Mouse (Mus musculus) lung, postnatal 0 days (tissue): ENCODE measurements at regions not wholly inside any gene's neighbourhood (a gene's known extent, or its start where the extent isn't known, plus 50 kb on each side); places are given as distances from the start of the nearest gene placed in this dataset.

Experiments
- ATAC-seq: fragments of 200-750 bp; cut with Nextera tagmentation; 2 replicates; pipeline ENCODE4 v1.8.0; 2017; ENCODE audit warnings: moderate library complexity
- DNase-seq: peaks from one replicate; pipeline ENCODE4 v3.0.0-alpha.2; 2016; ENCODE audit warnings: low spot score
- H3K27ac ChIP-seq: fragments of 300-500 bp; sonication (generic); 2 replicates; pipeline ENCODE4 v1.5.1; 2014; ENCODE audit warnings: antibody characterized with exemption, mild to moderate bottlenecking, low read length, mixed read lengths
- H3K27me3 ChIP-seq: fragments of 300-500 bp; sonication (generic); replicated peaks from 2 replicates; pipeline ENCODE4 v1.6.1; 2014; ENCODE audit warnings: low read length, mixed read lengths; ENCODE audit not compliant: insufficient read depth
- H3K36me3 ChIP-seq: fragments of 300-500 bp; sonication (generic); 2 replicates; pipeline ENCODE4 v1.6.1; 2014; ENCODE audit warnings: low read length, mixed read lengths; ENCODE audit not compliant: insufficient read depth
- H3K4me1 ChIP-seq: fragments of 300-500 bp; sonication (generic); 2 replicates; pipeline ENCODE4 v1.6.1; 2014; ENCODE audit warnings: antibody characterized with exemption, low read depth, low read length, mixed read lengths; ENCODE audit not compliant: insufficient read depth
- H3K4me2 ChIP-seq: fragments of 300-500 bp; sonication (generic); replicated peaks from 2 replicates; pipeline ENCODE4 v1.6.1; 2014; ENCODE audit warnings: low read depth, mild to moderate bottlenecking, low read length, moderate library complexity, mixed read lengths
- H3K4me3 ChIP-seq: fragments of 300-500 bp; sonication (generic); 2 replicates; pipeline ENCODE4 v1.5.1; 2014; ENCODE audit warnings: low read depth, low read length
- H3K9ac ChIP-seq: fragments of 300-500 bp; sonication (generic); replicated peaks from 2 replicates; pipeline ENCODE4 v1.6.1; 2014; ENCODE audit warnings: low read depth, mild to moderate bottlenecking
- H3K9me3 ChIP-seq: fragments of 300-500 bp; sonication (generic); 2 replicates; pipeline ENCODE4 v1.6.1; 2016; ENCODE audit warnings: low read length, mixed read lengths
- CTCF ChIP-seq: IDR thresholded peaks from 2 replicates; pipeline ENCODE4 v1.5.1; 2016; ENCODE audit warnings: antibody characterized with exemption, mild to moderate bottlenecking
- EP300 ChIP-seq: IDR thresholded peaks from 2 replicates; pipeline ENCODE4 v1.6.1; 2016; ENCODE audit warnings: antibody characterized with exemption, mild to moderate bottlenecking, control low read depth
- WGBS: fragments of 180-500 bp; shearing (Covaris S2); extraction: QIAGEN DNeasy Blood & Tissue Kit; methylation state at CpG from one replicate; pipeline ENCODE4 v1.1.7; 2014; 5-methylcytosine and 5-hydroxymethylcytosine counted together

DNA sequence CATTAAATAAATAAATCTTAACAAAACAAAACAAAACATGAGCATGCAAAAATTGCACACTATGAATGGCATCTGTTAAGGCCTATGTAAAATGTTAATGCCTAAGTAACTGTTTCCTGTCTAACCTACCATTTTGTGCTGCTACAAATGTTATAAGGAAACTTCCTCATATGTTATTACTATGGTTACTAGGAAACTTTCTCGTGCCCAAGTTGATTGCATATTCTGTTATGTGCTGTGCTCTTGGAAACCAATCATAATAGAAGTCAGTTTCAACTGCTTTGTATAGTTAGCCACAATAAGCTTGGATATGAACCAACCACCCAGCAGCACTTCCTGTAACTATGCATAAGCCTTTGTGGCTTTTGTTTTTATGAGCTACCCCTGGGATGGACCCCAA is 147.0 kb upstream of the Emcn start:
- Histone ChIP-seq H3K9me3 (no peaks in the 10 kb centered on the region), H3K36me3 (no peaks in the 10 kb centered on the region), H3K4me3 (no peak overlapping the region), H3K4me2 (no peak overlapping the region), H3K27ac (no peak overlapping the region), H3K9ac (no peak overlapping the region), H3K27me3 (no peaks in the 10 kb centered on the region), H3K4me1 (no peaks in the 10 kb centered on the region)
- DNase-seq (no peak), ATAC-seq (no peak)
- no peak for TF ChIP-seq EP300
- TF ChIP-seq CTCF: no peak
- 59% methylated on average over 1 of the region's 1 CpGs for WGBS

DNA sequence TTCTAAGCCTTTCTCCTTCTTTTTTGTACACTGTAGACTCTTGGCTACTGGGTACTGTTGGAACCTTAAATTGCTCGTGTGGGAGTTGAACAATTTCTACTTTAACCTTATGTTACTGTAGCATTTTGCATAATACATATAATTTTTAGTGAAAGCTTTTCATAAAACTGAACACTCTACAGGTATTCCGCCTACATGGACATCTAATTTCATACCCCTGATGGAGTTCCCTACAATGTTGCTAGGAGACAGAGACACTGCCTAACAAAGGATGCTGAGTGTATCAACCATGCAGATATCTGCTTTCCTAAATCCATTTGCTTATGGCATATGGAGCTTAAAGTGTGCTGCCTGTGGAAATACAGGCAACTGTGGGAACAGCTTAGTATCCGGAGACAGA is 129.2 kb upstream of the Emcn start:
- Histone ChIP-seq H3K9me3 (no peaks in the 10 kb centered on the region), H3K36me3 (no peaks in the 10 kb centered on the region), H3K4me2 (no peak overlapping the region), H3K4me3 (no peak overlapping the region), H3K4me1 (no peaks in the 10 kb centered on the region), H3K9ac (no peak overlapping the region), H3K27ac (no peak overlapping the region), H3K27me3 (no peaks in the 10 kb centered on the region)
- DNase-seq (no peak), ATAC-seq (no peak)
- TF ChIP-seq EP300 (no peak), CTCF (no peak)
- 86% methylated on average over 3 of the region's 3 CpGs for WGBS

DNA sequence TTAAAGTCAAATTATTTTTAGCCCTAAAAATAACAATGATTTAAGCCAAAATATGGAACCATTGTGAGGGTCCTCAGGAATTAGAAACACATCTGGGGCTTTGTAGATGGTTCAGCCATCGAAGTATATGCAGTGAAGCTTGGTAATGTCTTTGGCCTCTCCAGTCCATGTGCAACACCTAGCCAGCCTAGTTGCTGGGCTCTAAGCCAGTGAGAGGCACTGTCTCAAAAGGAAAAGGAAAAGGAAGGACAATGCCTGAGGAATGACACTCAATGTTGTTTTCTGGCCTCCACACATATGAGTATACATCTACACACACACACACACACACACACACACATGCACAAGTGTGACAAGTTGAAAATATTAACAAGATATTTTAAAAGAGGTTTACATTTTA is 124.8 kb upstream of the Emcn start:
- Histone ChIP-seq H3K4me3 (no peak overlapping the region), H3K36me3 (no peaks in the 10 kb centered on the region), H3K4me1 (no peaks in the 10 kb centered on the region), H3K9me3 (no peaks in the 10 kb centered on the region), H3K27ac (no peak overlapping the region), H3K9ac (no peak overlapping the region), H3K27me3 (no peaks in the 10 kb centered on the region), H3K4me2 (no peak overlapping the region)
- DNase-seq (no peak), ATAC-seq (no peak)
- TF ChIP-seq EP300 (no peak), CTCF (no peak)
- WGBS: 73% methylated on average over 1 of the region's 1 CpGs

DNA sequence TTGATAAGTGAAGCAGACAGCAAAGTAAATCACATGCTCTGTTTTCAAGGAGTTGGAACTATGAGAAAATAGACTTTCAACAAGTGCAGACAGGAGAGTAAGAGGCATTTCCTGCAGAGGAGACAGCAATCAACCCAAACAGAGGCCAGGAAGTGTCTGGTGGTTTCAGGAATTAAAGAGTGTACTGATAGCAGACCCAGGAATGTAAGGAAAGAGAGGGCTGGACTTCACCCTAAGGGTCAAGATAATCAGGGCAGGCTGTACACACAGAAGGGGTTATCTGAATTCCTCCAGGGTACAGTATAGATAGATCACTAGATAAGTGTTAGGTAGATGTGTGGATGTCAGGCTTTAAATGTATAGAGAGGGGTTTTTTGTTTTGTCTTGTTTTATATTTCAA is 123.6 kb upstream of the Emcn start:
- H3K27me3 ChIP-seq: no peaks in the 10 kb centered on the region
- no peak overlapping the region for H3K27ac ChIP-seq
- H3K9ac ChIP-seq: no peak overlapping the region
- ATAC-seq (no peak), DNase-seq (no peak)
- H3K4me3 ChIP-seq: no peak overlapping the region
- no peaks in the 10 kb centered on the region for H3K36me3 ChIP-seq
- TF ChIP-seq CTCF: no peak
- TF ChIP-seq EP300: no peak
- H3K9me3 ChIP-seq: no peaks in the 10 kb centered on the region
- H3K4me2 ChIP-seq: no peak overlapping the region
- H3K4me1 ChIP-seq: no peaks in the 10 kb centered on the region

DNA sequence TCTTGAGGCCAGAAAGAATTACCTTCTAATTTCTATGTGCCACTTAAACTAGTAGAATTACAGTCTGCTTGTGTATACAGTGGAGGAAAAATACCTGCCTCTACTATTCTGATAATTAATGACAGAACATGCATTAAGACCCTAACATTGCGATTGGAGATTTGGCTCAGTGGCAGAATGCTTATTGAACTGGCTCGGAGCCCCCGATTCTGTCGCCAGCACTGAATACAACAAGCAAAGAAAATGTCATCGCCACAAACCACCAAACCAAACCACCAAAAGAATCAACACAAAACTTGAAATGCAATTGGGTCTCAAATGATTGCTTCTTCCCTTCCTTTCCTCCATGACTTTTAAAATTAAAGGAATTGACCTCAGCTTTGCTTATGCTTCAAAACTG is 122.9 kb upstream of the Emcn start:
- no peaks in the 10 kb centered on the region for H3K9me3 ChIP-seq
- H3K4me1 ChIP-seq: no peaks in the 10 kb centered on the region
- H3K27me3 ChIP-seq: no peaks in the 10 kb centered on the region
- H3K9ac ChIP-seq: no peak overlapping the region
- ATAC-seq (no peak), DNase-seq (no peak)
- H3K4me3 ChIP-seq: no peak overlapping the region
- no peaks in the 10 kb centered on the region for H3K36me3 ChIP-seq
- no peak overlapping the region for H3K27ac ChIP-seq
- no peak overlapping the region for H3K4me2 ChIP-seq
- TF ChIP-seq CTCF: no peak
- TF ChIP-seq EP300: no peak
- WGBS: 92% methylated on average over 5 of the region's 5 CpGs

DNA sequence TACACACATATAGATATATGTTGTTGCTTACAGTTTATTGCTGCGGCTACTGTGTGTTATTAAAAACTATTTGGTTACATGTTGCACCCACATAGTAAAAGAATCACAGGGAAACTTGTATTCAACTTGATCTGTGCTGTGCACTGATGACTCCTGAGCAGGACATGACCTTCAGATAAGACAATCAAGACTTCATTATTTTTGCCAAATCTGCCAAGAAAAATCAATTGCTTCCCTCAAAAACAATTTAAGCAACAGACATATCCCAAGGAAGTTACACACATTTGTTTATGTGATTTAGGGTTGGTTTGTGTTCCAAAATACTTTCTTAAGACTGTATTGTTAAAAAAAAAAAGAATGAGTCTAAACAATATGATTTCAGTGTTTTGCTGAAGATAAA is 114.7 kb upstream of the Emcn start:
- no peaks in the 10 kb centered on the region for H3K27me3 ChIP-seq
- H3K9me3 ChIP-seq: no peaks in the 10 kb centered on the region
- ATAC-seq (no peak), DNase-seq (no peak)
- no peak overlapping the region for H3K4me3 ChIP-seq
- H3K27ac ChIP-seq: no peak overlapping the region
- H3K4me1 ChIP-seq: no peaks in the 10 kb centered on the region
- no peak overlapping the region for H3K9ac ChIP-seq
- no peaks in the 10 kb centered on the region for H3K36me3 ChIP-seq
- 68% methylated on average over 1 of the region's 1 CpGs for WGBS
- TF ChIP-seq CTCF: no peak
- no peak for TF ChIP-seq EP300
- H3K4me2 ChIP-seq: no peak overlapping the region

DNA sequence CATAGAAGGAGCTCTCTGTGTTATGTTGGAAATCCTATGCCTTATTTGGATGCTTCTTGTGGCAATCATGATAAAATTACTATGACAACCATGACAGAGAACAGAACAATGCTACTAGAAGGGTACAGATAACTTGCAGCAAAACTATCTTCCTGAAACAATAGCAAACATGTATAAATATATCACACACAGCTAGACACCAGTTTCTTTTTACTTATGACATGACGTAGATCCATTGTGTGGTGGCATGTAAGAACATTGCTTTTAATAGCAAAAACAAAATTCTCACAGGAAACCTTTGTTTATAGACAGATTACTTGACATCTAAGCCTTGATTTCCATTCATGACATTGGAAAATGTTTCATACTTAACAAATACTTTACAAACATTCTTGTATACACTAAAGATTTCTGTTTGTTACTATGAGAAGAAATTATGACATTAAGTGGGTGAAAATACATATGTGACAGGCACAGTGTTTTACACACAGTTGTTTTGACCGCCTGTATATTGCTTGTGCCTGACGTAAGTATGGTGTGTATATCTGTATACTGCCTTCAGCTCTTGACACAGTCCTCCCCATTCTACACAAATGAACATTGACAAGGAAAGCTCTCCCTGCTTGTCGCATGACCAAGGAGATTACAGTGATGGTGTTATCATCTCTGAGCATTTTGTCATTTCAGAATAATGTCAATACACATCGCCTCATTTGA is 113.6 kb upstream of the Emcn start:
- TF ChIP-seq CTCF: no peak
- TF ChIP-seq EP300: peak; percentile 89
- Histone ChIP-seq H3K4me1 (no peaks in the 10 kb centered on the region), H3K4me3 (no peak overlapping the region), H3K36me3 (no peaks in the 10 kb centered on the region), H3K27me3 (no peaks in the 10 kb centered on the region), H3K4me2 (no peak overlapping the region), H3K27ac (no peak overlapping the region), H3K9me3 (no peaks in the 10 kb centered on the region), H3K9ac (no peak overlapping the region)
- DNase-seq (peak; percentile 61), ATAC-seq (peak; percentile 68)
- WGBS: 47% methylated on average over 5 of the region's 5 CpGs
